Mouse (Mus musculus) splenic B cell, adult 2 months (primary cell): Measurements from ENCODE around the gene Zglp1.
"Not testable (repeated sequence)": the region's sequence is repeated elsewhere in the genome, so short reads cannot be mapped to it uniquely, and the experiment has no call there.

Experiments
- DNase-seq: peaks from one replicate; pipeline ENCODE4 v3.0.0-alpha.2; 2011; ENCODE audit warnings: low read depth, low spot score
- H3K27me3 ChIP-seq: 2 replicates; pipeline ENCODE4 v1.6.1; 2012; ENCODE audit warnings: mild to moderate bottlenecking, low read length, moderate library complexity, mixed read lengths; ENCODE audit not compliant: control insufficient read depth, poor library complexity, insufficient read depth, severe bottlenecking
- H3K36me3 ChIP-seq: 2 replicates; pipeline ENCODE4 v1.6.1; 2012; ENCODE audit warnings: mild to moderate bottlenecking, low read length, moderate library complexity, mixed read lengths; ENCODE audit not compliant: control insufficient read depth, poor library complexity, insufficient read depth, severe bottlenecking

Zglp1 gene

GRCm38 (mm10) chr9:21090972-21091706 lies 24.2 kb upstream of the Zglp1 start:
- DNase-seq: peak; percentile 13
- no peaks in the 10 kb centered on the region for H3K27me3 ChIP-seq
- H3K36me3 ChIP-seq: peaks cover 2% of the 10 kb centered on the region; the same call in 1 of the 2 replicates

DNA sequence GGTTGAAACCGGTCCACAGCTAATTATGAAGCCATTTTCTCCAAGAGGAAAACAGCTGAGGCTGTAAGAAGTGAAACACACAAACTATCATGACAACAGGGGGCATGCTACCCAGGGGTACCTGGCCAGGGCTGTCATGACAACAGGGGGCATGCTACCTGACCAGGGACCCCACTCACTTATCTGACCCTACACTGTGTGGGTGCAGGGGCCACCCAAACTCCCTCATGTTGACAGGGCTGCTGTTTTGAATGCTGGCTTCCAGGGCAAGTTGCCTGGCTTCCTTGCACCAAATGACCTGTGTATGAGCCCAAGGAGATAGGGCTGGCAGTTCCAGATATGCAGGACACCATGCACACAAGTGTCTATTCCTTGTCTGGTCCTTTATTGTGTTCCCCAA lies 23.6 kb upstream of the Zglp1 start:
- Histone ChIP-seq H3K27me3 (no peaks in the 10 kb centered on the region), H3K36me3 (peaks cover 2% of the 10 kb centered on the region; the same call in 1 of the 2 replicates)
- no peak for DNase-seq

DNA sequence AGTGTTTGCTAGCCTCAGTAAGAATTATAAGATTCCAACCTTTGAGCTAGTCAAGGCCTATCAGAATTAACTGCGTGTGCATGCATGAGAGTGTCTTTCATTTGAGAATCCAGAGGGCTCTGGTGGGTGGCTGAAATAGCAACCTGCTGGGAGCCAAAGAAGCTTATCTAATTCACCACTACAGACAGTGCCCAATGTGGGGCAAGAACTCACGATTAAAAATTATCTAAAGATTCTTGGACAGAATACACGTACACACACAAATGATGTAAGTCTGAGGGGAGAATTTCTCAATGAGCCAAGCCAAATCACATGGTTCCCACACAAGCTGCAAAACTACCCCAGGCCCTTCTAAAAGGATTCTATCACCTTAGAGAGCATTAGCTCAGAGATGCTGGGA lies 16.4 kb upstream of the Zglp1 start:
- peaks cover 18% of the 10 kb centered on the region for H3K36me3 ChIP-seq
- H3K27me3 ChIP-seq: no peaks in the 10 kb centered on the region
- no peak for DNase-seq

GRCm38 (mm10) chr9:21081127-21081526 lies 14.2 kb upstream of the Zglp1 start:
- no peak for DNase-seq
- H3K36me3 ChIP-seq: peaks cover 18% of the 10 kb centered on the region
- H3K27me3 ChIP-seq: no peaks in the 10 kb centered on the region

GRCm38 (mm10) chr9:21075625-21076024 lies 8.7 kb upstream of the Zglp1 start:
- Histone ChIP-seq H3K36me3 (peaks cover 11% of the 10 kb centered on the region), H3K27me3 (no peaks in the 10 kb centered on the region)
- no peak for DNase-seq

GRCm38 (mm10) chr9:21074173-21074572 lies 7.3 kb upstream of the Zglp1 start:
- Histone ChIP-seq H3K27me3 (no peaks in the 10 kb centered on the region), H3K36me3 (peaks cover 2% of the 10 kb centered on the region)
- no peak for DNase-seq

DNA sequence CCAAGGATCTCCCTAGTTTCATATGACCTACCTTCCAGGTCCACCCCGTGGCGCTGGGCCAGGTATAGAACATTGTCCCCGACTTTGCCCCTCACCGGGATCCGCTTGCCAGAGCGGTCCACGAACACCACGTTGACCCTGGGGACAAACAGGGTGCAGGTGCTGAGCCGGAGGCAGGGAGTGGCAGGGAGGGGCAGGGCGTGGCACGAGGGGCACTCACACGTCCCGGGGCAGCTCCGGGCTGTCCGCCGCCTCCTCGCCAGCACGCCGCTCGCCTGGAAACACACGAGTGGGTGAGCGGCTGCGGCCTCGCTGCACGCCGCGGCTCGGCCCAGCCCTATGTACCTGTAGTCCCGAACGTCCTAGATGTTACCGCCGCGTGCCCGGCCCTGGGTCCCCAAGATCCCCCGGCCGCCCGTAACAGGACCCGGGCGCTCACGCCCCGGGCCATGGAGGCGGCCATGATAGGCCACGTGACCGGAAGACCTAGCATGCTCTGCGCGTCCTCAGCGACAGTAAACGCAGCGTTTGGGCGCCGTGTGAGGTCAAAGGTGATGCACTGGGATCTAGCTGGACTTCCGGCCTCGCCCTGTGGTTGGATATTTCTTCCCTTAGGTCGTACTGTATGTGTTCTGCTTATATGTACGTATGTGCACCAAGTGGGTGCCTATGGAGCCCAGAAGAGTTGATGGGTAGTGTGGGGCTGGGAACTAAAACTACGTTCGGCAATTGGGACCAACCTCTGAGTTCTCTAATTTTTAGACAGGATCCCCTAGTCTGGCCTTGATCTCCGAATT lies 6.3 kb upstream of the Zglp1 start, which contains the start of the genes Gm49373 and Fdx1l:
Gene Gm49373, minus strand, starts transcription at position 53 of the 797 bp plus-strand sequence.
Gene Fdx1l, minus strand, starts transcription at position 571 of the 797 bp plus-strand sequence.
- H3K27me3 ChIP-seq: no peaks in the 10 kb centered on the region
- peaks cover 2% of the 10 kb centered on the region; the same call in 1 of the 2 replicates for H3K36me3 ChIP-seq
- DNase-seq: peak; percentile 87

GRCm38 (mm10) chr9:21072641-21073040 lies 5.7 kb upstream of the Zglp1 start:
- Histone ChIP-seq H3K27me3 (no peaks in the 10 kb centered on the region), H3K36me3 (peaks cover 2% of the 10 kb centered on the region; the same call in 1 of the 2 replicates)
- no peak for DNase-seq

- peaks cover 10% of the 10 kb centered on the region; the same call in 1 of the 2 replicates for H3K36me3 ChIP-seq
- no peak for DNase-seq
These were observed 4.0 kb downstream of the Zglp1 start for GRCm38 (mm10) chr9:21062928-21063327.

GRCm38 (mm10) chr9:21051578-21051977 lies 15.3 kb downstream of the Zglp1 start:
- Histone ChIP-seq H3K27me3 (no peaks in the 10 kb centered on the region), H3K36me3 (no peaks in the 10 kb centered on the region)
- no peak for DNase-seq

More at GRCm38 (mm10) chr9:21062928-21063327, 4.0 kb downstream of the Zglp1 start:
- no peaks in the 10 kb centered on the region for H3K27me3 ChIP-seq

GRCm38 (mm10) chr9:21045235-21045634 lies 21.7 kb downstream of the Zglp1 start:
- H3K36me3 ChIP-seq: no peaks in the 10 kb centered on the region
- no peak for DNase-seq
- no peaks in the 10 kb centered on the region for H3K27me3 ChIP-seq

DNA sequence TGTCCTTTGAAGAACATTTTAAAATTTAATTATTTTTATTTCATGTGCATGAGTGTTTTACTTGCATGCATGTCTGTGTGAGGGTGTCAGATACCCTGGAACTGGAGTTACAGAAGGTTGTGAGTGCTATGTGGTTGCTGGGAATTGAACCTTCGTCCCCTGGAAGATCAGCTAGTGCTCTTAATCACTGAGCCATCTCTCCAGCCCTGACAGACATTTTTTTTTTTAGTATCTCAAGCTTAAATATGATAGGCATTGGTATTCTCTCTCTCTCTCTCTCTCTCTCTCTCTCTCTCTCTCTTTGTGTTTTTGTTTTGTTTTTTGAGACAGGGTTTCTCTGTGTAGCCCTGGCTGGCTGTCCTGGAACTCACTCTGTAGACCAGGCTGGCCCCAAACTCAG lies 22.1 kb downstream of the Zglp1 start:
- not testable (repeated sequence) for H3K36me3 ChIP-seq, H3K27me3 ChIP-seq, DNase-seq

GRCm38 (mm10) chr9:21043563-21043962 lies 23.3 kb downstream of the Zglp1 start:
- H3K36me3 ChIP-seq: no peaks in the 10 kb centered on the region
- no peaks in the 10 kb centered on the region for H3K27me3 ChIP-seq
- no peak for DNase-seq

GRCm38 (mm10) chr9:21041308-21041707 lies 25.6 kb downstream of the Zglp1 start:
- Histone ChIP-seq H3K27me3 (no peaks in the 10 kb centered on the region), H3K36me3 (no peaks in the 10 kb centered on the region; the same call in 1 of the 2 replicates)
- DNase-seq: no peak

- no peak for DNase-seq
- Histone ChIP-seq H3K27me3 (no peaks in the 10 kb centered on the region; the same call in 1 of the 2 replicates), H3K36me3 (no peaks in the 10 kb centered on the region; the same call in 1 of the 2 replicates)
These were observed 27.1 kb downstream of the Zglp1 start for GRCm38 (mm10) chr9:21039779-21040178.
